Mouse (Mus musculus) heart, adult 2 months (tissue): Measurements from ENCODE around the gene Slc4a8. TPM values are rescaled to one million over a fixed set of nuclear protein-coding genes. Genes with fewer than 3 reads are reported as not detected.

Experiments used
- DNase-seq, 2 experiments: peaks; one replicate each; pipeline ENCODE4 v3.0.0; 2021
- H3K27ac ChIP-seq: fragments of 200-600 bp; 2 replicates; pipeline ENCODE4 v1.8.1; 2022
- H3K27me3 ChIP-seq: fragments of 200-500 bp; 2 replicates; pipeline ENCODE4 v1.6.1; 2012; ENCODE audit warnings: mild to moderate bottlenecking, low read length, inconsistent platforms, mixed read lengths; ENCODE audit not compliant: control insufficient read depth, insufficient read depth
- H3K36me3 ChIP-seq: fragments of 200-500 bp; 2 replicates; pipeline ENCODE4 v1.6.1; 2012; ENCODE audit warnings: low read length, inconsistent platforms; ENCODE audit not compliant: control insufficient read depth, insufficient read depth
- H3K4me1 ChIP-seq: fragments of 200-500 bp; 2 replicates; pipeline ENCODE4 v1.6.1; 2011; ENCODE audit warnings: low read length; ENCODE audit not compliant: control insufficient read depth, insufficient read depth
- H3K4me3 ChIP-seq: fragments of 200-600 bp; 2 replicates; pipeline ENCODE4 v1.8.1; 2022
- H3K79me2 ChIP-seq: fragments of 200-500 bp; replicated peaks from 2 replicates; pipeline ENCODE4 v1.6.1; 2012; ENCODE audit warnings: mild to moderate bottlenecking, inconsistent platforms, low read length, moderate library complexity, mixed read lengths; ENCODE audit not compliant: control insufficient read depth, insufficient read depth
- H3K9ac ChIP-seq: fragments of 200-500 bp; 2 replicates; pipeline ENCODE4 v1.6.1; 2012; ENCODE audit warnings: low read depth, mild to moderate bottlenecking, control low read depth, inconsistent platforms, low read length, mixed read lengths
- CTCF ChIP-seq: fragments of 200-600 bp; IDR thresholded peaks from 2 replicates; pipeline ENCODE4 v1.8.1; 2022; ENCODE audit warnings: antibody characterized with exemption, mild to moderate bottlenecking, moderate library complexity
- EP300 ChIP-seq: fragments of 200-500 bp; IDR thresholded peaks from 2 replicates; pipeline ENCODE4 v1.6.1; 2011; ENCODE audit warnings: low read depth, low read length, control low read depth; ENCODE audit not compliant: insufficient read depth
- POLR2A ChIP-seq: fragments of 200-500 bp; IDR thresholded peaks from 2 replicates; pipeline ENCODE4 v1.6.1; 2011; ENCODE audit warnings: mild to moderate bottlenecking, low read depth, low read length, control low read depth; ENCODE audit not compliant: insufficient read depth
- WGBS: fragments of 180-500 bp; shearing (Covaris S2); methylation state at CpG from one replicate; pipeline ENCODE4 v1.1.7; 2018; 5-methylcytosine and 5-hydroxymethylcytosine counted together
- intact Hi-C: fragments of 180-260 bp; cut with DNase I; formaldehyde crosslinking; loops from one replicate; pipeline ENCODE4 v1.15.1; 2025
- polyA plus RNA-seq: library from polyadenylated mRNA; depleted of rRNA; stranded (reverse); fragments of >200 nt; gene quantifications from 2 replicates; pipeline ENCODE4 v1.2.3, GENCODE M21; 2012
- total RNA-seq, 2 experiments: library from RNA; stranded (reverse); gene quantifications; 2 replicates each; pipeline ENCODE4 v1.2.3; 2021

Slc4a8 gene
- total and polyA plus RNA-seq, 3 experiments = 0.96 to 4.1 (median 2.8) TPM

DNA sequence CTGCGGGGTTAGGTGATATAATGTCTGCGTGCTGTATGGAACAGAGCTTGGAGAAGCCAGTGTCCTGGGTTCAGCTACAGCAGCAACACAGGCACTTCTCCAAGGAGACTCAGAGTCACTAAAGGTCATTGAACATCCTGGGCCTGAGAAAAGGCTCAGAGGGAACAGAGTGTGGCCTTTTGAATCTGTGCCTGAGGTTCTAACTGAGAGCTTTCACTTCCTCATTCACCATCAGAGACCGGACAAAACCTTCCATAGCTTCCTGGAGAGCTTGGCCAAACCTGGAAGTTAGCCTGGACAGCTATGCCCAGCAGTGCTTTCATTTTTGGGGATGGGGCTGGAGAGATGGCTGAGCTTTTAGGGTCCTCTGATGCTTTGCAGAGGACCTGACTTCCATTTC lies 23.9 kb upstream of the Slc4a8 start:
- H3K9ac ChIP-seq = no peak overlapping the region
- no peaks in the 10 kb centered on the region for H3K4me1 ChIP-seq
- intact Hi-C loops = no loop called here
- TF ChIP-seq POLR2A = no peak
- no peak for TF ChIP-seq CTCF
- no peak for TF ChIP-seq EP300
- no peaks in the 10 kb centered on the region for H3K79me2 ChIP-seq
- no peaks in the 10 kb centered on the region for H3K27me3 ChIP-seq
- H3K36me3 ChIP-seq = no peaks in the 10 kb centered on the region
- DNase-seq = no peak
- no peak overlapping the region for H3K4me3 ChIP-seq
- 62% methylated on average over 3 of the region's 3 CpGs for WGBS
- no peak overlapping the region for H3K27ac ChIP-seq

DNA sequence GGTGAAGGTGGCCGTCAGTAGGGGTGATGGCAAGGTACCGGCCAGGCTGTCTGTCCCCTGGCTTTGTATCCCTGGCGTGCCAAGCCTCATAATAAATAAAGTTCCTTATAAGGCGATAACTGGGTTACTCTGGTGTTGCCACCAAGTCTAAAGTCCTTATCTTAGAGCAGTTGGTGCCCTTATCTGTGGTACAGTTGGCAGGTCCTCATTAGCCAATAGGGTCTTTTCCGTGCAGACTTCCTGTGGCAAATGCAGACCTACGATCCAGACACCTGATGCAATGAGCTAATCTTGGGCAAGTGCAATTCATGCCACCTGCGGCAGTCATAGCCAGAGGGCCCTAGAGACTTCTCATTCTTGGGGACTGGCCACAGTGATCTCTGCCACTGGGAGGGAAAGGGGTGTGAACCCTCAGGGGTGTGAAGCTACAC lies 23.2 kb upstream of the Slc4a8 start:
- TF ChIP-seq POLR2A (no peak), CTCF (no peak), EP300 (no peak)
- Histone ChIP-seq H3K9ac (no peak overlapping the region), H3K4me1 (no peaks in the 10 kb centered on the region), H3K27me3 (no peaks in the 10 kb centered on the region), H3K36me3 (no peaks in the 10 kb centered on the region), H3K4me3 (no peak overlapping the region), H3K79me2 (no peaks in the 10 kb centered on the region), H3K27ac (no peak overlapping the region)
- no peak for DNase-seq
- WGBS = 54% methylated on average over 7 of the region's 7 CpGs
- intact Hi-C loops = no loop called here

DNA sequence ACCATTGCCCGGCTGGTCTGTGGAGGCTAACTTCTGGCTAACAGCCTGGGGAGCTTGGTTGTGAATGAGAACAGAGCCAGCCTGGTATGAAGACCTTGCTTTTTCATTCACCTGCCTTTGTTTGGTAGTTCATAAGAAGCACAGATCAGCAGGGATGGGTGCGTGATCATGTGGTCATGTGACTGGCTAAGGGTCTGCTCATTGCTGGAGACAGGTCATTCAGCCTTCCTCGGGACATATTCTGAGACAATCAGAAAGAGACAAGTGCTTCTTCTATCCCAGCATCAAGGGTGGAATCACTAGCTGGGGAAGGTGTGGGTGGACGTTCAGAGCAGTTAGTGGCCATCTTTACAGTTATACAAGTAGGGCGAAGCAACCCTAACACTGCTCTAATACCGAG lies 22.1 kb upstream of the Slc4a8 start:
- H3K9ac ChIP-seq = no peak overlapping the region
- no peak overlapping the region for H3K27ac ChIP-seq
- 85% methylated on average over 6 of the region's 6 CpGs for WGBS
- no peak for TF ChIP-seq POLR2A
- TF ChIP-seq EP300 = no peak
- no peak for TF ChIP-seq CTCF
- no peaks in the 10 kb centered on the region for H3K27me3 ChIP-seq
- H3K4me1 ChIP-seq = no peaks in the 10 kb centered on the region
- H3K36me3 ChIP-seq = no peaks in the 10 kb centered on the region
- no peak overlapping the region for H3K4me3 ChIP-seq
- intact Hi-C loops = no loop called here
- DNase-seq = no peak
- no peaks in the 10 kb centered on the region for H3K79me2 ChIP-seq

DNA sequence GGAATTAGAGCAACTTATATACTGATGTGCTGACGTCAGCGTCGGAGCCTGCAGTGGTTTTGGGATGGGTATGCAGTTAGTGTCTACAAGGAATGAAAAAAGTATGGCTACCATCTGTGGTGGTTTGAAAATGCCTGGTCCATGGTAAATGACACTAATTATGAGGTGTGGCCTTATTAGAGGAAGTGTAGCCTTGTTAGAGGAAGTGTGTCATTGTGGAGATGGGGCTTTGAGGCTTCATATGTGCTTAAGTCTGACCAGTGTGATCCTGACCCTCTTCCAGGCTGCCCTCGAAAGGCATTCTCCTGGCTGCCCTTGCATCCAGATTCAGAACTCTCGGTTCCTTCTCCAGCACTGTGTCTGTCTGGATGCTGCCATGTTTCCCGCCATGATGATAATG lies 18.3 kb upstream of the Slc4a8 start:
- no peaks in the 10 kb centered on the region for H3K36me3 ChIP-seq
- no peak for TF ChIP-seq CTCF
- TF ChIP-seq EP300 = no peak
- TF ChIP-seq POLR2A = no peak
- no peak overlapping the region for H3K9ac ChIP-seq
- intact Hi-C loops = no loop called here
- no peaks in the 10 kb centered on the region for H3K27me3 ChIP-seq
- no peaks in the 10 kb centered on the region for H3K4me1 ChIP-seq
- no peaks in the 10 kb centered on the region for H3K79me2 ChIP-seq
- no peak for DNase-seq
- no peak overlapping the region for H3K27ac ChIP-seq
- H3K4me3 ChIP-seq = no peak overlapping the region
- WGBS = 90% methylated on average over 6 of the region's 6 CpGs

DNA sequence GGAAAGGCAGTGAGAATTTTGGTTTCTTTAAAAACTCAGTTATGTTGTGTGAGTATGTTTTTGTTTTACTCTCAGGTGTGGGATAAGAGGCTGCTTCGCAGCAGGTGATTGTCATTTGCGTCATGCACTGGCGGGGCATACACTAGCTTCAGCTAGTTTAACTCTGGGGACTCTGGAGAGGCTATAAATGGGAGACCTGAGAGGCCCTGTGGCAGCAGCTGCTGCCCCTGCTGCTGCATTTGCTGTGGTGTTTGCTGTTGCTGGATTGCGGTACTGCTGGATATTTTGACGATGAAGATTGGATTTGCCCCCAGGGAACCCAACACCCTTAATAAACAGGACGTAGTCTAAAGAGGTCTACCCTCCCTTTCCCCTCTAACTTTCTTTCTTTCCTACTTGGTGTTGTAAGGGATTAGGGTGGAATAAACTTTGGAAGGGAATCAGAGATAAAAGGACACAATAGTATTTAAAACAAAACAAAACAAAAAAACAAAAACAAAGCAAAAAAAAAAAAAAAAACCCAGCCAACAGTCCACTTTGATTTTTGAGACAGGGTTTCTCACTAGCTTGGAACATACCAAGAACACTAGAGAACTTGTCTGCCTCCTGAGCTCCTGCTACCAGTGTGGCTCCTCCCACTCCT lies 14.9 kb upstream of the Slc4a8 start:
- no peaks in the 10 kb centered on the region for H3K27me3 ChIP-seq
- WGBS = 50% methylated on average over 6 of the region's 6 CpGs
- no peak overlapping the region for H3K9ac ChIP-seq
- H3K4me3 ChIP-seq = no peak overlapping the region
- H3K27ac ChIP-seq = no peak overlapping the region
- H3K4me1 ChIP-seq = no peaks in the 10 kb centered on the region
- intact Hi-C loops = no loop called here
- no peak for DNase-seq
- no peaks in the 10 kb centered on the region for H3K36me3 ChIP-seq
- H3K79me2 ChIP-seq = no peaks in the 10 kb centered on the region
- no peak for TF ChIP-seq POLR2A
- no peak for TF ChIP-seq EP300
- no peak for TF ChIP-seq CTCF

DNA sequence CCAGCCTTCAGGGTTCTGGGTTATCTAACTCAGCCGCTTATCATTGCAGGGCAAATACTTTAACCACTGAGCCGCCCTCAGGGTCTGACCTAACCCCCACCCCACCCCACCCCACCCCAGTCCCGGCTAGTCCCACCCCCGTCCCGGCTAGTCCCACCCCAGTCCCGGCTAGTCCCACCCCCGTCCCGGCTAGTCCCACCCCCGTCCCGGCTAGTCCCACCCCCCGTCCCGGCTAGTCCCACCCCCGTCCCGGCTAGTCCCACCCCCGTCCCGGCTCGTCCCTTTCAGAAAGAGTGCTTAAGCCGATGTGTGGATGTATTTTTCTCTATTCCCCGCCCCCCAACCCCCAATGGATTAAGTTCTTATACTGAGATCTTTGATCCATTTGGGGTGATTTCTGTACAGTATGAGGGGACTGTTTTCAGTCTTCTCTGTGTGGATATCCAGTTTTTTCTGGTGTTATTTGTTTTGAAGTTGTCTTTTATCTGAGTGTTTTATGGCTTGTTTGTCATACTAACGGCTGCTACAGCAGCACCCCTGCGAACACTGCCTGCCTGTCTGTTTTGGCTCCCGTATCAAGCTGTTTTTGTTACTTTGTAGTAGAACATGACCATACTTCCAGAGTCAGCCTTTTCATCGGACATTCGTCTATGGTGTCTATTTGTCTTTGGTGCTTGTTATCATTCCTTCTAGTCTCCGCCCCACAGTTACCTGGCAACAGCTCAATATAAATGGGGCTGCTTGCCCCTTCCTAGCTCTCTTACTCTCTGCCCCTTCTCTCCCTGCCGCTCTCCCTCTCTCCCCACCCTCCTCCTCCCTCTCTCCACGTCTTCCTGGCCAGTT lies 14.2 kb upstream of the Slc4a8 start:
- Histone ChIP-seq H3K79me2 (no peaks in the 10 kb centered on the region), H3K9ac (no peak overlapping the region), H3K27me3 (no peaks in the 10 kb centered on the region), H3K27ac (no peak overlapping the region), H3K36me3 (no peaks in the 10 kb centered on the region), H3K4me1 (no peaks in the 10 kb centered on the region), H3K4me3 (peak overlapping the region; percentile 31)
- TF ChIP-seq CTCF (no peak), POLR2A (no peak), EP300 (no peak)
- WGBS = 5% methylated on average over 25 of the region's 27 CpGs
- DNase-seq = peak; percentile 35 to 38
- intact Hi-C loops = no loop called here
